Mouse (Mus musculus): Measurements from ENCODE around the gene Cyba. TPM values are rescaled to one million over a fixed set of nuclear protein-coding genes. Genes with fewer than 3 reads are reported as not detected.
A peak's percentile ranks its signal among the peaks of the same experiment; 100 is the strongest.

The Cyba gene
- total RNA-seq, 1 experiment from 2014 or later = 285 TPM

DNA sequence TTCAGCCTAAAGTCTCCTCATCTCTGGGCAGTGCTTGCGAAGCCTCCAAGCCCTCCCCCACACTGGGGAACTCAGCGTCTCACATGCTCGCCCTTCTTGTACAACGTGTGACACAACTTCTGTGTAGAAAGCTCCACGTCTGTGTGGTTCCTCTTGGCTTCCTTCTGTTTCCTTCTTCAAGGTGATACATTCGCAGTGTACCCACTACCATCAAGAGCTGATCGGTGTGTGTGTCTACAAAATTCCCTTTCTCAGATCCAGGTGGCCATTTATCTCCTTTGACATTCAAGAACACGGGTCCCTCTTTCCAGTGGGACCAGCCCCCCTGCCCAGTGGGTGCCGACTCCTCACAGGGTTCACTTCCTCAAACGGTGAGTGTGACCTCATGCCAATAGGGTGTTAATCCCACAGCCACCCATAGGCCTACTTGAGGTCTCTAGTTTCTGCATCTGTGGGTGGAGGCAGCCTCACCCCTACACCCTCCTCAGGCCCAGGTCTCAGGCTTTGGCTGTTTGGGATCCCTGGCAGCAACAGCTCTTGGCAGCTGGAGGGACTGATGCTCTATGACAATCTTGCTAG, 2.6 kb downstream of the Cyba start:
- peak; percentile 72 for ATAC-seq (ENCODE audit: extremely low read depth, insufficient number of reproducible peaks, low FRiP score, poor library complexity, severe bottlenecking)

GRCm38 (mm10) chr8:122428163-122428562, 4.6 kb downstream of the Cyba start:
- ATAC-seq (ENCODE audit: extremely low read depth, insufficient number of reproducible peaks, low FRiP score, poor library complexity, severe bottlenecking) = no peak; the same call in 1 of the 2 replicates

DNA sequence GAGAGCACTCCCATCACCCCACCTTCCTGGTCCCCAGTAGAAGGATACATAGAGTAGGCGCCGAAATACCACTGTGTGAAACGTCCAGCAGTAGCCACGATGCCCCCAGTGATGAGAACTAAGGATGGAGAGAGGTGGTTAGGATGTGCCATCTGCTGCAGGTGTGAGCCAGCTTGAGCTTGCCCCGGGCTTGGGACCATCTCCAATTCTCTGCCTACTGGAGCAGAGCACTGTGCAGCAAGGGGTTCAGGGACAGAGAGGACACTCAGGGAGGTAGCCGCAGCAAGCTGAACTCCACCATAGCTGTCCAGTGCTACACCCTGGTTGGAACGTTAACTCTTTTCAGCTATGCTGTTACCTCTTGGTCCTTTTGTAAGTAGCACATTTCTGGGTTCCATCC, 5.1 kb downstream of the Cyba start:
- ATAC-seq (ENCODE audit: extremely low read depth, insufficient number of reproducible peaks, low FRiP score, poor library complexity, severe bottlenecking) = no peak

DNA sequence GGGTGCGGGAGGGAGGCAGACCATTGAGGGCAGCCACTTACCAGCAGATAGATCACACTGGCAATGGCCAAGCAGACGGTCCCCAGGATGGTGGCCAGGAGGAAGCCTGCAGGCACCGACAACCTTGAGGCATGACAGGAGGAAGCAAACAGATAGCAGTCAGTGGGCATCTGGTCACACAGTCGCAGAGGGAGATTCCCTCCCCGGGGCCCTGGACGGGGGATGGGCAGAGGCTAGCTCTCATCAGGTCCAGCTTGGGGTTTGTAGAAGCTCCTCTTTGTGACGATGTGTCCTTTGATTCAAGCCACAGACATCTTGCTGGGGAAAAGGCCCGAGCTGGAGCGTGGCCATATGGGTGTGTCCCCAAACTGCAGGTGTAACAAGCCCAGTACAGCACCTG, 6.6 kb downstream of the Cyba start:
- no peak for ATAC-seq (ENCODE audit: extremely low read depth, insufficient number of reproducible peaks, low FRiP score, poor library complexity, severe bottlenecking)

- no peak for ATAC-seq (ENCODE audit: extremely low read depth, insufficient number of reproducible peaks, low FRiP score, poor library complexity, severe bottlenecking)
Observed at GRCm38 (mm10) chr8:122423659-122424058, 9.1 kb downstream of the Cyba start.

GRCm38 (mm10) chr8:122423217-122423616, 9.5 kb downstream of the Cyba start:
- ATAC-seq (ENCODE audit: extremely low read depth, insufficient number of reproducible peaks, low FRiP score, poor library complexity, severe bottlenecking) = no peak

DNA sequence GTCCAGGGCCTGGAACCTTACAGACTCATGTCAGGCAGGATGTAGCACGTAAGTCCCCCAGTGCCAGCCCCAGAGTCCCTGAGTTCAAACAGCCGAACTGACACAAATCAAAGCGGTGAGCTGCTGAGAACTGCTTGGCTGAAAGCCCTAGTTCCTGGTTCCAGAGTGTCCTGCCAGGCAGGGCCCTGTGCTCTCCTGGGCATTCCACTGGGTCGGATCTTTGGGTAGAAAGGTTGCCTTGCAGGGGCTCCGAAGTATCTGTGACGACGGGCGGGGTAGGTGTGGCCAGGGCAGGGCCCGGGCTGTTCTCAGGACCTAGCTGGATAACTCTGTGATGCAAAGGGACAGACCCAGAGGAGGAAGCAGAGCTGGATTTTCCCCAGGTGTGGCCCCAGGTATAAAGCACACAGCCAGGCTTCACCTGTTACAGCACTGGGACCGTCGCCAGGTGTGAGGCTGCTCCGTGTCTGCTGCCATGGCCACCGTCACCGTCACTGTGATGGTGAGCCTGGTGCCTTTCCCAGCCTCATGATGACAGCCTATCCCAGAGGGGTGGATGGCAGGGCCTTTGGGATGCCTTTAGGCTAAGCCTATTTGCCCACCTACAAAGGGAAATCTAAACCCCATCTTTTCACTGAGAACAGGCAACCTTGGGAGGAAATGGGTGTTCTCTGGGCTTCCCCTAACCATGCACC, 11.2 kb downstream of the Cyba start, which contains the start of gene Il17c:
Gene Il17c (plus strand): TSS at position 645 of the 695 bp plus-strand sequence.
- no peak for ATAC-seq (ENCODE audit: extremely low read depth, insufficient number of reproducible peaks, low FRiP score, poor library complexity, severe bottlenecking)

DNA sequence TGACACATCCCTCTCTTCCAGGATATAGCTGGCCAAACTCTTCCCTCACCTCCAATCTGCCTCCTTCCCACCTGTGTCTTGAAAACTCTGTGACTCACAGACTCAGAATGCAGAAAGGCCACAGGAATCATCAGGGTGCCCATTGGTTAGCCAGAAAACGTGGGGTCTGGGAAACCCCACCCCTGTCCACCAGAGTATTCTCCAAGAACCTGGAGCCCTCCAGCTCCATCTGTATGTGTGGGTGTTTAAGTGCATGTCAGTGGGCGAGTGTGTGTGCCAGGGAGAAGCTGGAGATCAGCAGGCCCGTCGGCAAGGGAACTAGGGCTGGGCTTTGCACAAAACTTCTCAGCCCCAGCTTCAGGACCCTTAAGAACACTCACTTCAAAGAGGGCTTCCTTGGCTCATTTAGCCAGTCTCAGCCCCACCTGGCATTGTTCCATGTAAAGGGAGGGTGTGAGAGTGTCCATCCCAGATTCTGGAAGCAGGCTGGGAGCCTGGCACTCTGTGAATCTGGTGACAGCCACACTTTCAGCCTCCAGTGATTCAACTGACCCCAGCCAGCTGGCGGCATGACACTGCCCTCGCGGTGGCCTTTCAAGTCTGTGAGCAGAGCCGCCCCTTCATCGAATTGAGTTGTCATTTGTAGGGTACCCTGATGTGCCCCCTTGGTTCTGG, 12.7 kb downstream of the Cyba start:
- ATAC-seq (ENCODE audit: extremely low read depth, insufficient number of reproducible peaks, low FRiP score, poor library complexity, severe bottlenecking) = no peak

- ATAC-seq (ENCODE audit: extremely low read depth, insufficient number of reproducible peaks, low FRiP score, poor library complexity, severe bottlenecking) = no peak
Observed at GRCm38 (mm10) chr8:122415554-122415953, 17.2 kb downstream of the Cyba start.

DNA sequence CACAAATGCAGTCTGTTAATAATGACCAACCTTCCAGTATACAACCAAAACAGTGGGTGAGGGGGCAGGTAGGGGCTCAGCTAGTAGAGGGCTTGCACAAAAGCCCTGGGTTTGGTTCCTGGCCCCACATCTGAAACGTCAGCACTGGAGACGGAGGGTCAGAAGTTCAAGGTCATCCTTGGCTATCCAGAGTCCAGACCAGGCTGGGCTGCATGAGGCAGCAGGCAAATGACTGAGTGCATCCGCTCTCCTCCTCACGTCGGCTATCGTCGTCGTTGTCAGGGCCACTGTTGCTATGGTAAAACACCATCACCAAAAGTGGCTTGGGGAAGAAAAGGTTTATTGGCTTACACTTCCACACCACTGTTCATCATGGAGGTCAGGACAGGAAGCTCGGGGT, 18.4 kb downstream of the Cyba start:
- no peak for ATAC-seq (ENCODE audit: extremely low read depth, insufficient number of reproducible peaks, low FRiP score, poor library complexity, severe bottlenecking)

DNA sequence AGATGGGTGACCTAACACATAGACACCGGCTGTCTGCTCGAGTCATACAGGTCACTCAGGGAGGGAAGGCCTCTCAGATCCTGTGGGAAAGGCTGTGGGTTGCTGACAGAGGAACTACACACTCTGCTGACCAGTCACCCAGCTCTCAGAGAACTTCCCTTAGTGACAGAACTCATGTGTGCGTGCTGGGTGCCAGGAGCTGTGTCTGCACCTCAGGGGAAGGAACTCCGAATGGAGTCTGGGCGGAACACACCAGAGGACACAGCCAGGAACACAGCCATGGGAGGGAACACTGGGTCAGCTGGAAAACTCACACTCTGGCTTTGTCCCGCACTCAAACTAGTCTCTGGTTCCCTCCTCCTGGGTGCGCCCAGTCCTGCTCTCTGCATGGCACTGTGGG, 25.1 kb downstream of the Cyba start:
- ATAC-seq (ENCODE audit: extremely low read depth, insufficient number of reproducible peaks, low FRiP score, poor library complexity, severe bottlenecking) = no peak

- ATAC-seq (ENCODE audit: extremely low read depth, insufficient number of reproducible peaks, low FRiP score, poor library complexity, severe bottlenecking) = no peak
Observed at GRCm38 (mm10) chr8:122405146-122405805, 27.5 kb downstream of the Cyba start.

- ATAC-seq (ENCODE audit: extremely low read depth, insufficient number of reproducible peaks, low FRiP score, poor library complexity, severe bottlenecking) = no peak
Observed at GRCm38 (mm10) chr8:122398186-122398585, 34.5 kb downstream of the Cyba start.

DNA sequence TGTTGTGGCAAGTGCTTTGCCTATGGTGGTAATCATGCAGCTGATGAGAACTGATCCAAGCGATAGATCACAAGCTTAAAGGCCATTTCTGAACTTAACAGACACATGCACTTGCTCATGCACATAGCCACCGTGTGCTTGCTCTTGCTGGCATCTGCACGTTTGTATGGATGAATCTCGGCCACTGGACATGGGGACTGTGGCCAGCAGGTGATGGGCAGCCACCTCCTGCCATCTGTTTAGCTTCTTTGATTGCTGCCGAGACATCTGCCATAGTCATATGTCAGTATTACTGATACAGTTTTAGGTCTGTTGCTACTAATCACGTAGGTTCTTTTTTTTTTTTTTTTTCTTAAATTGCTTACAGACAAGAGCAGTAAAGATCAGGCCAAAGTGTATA, 37.4 kb downstream of the Cyba start:
- ATAC-seq (ENCODE audit: extremely low read depth, insufficient number of reproducible peaks, low FRiP score, poor library complexity, severe bottlenecking) = no peak

- no peak for ATAC-seq (ENCODE audit: extremely low read depth, insufficient number of reproducible peaks, low FRiP score, poor library complexity, severe bottlenecking)
Observed at GRCm38 (mm10) chr8:122393717-122394116, 39.0 kb downstream of the Cyba start.

- no peak for ATAC-seq (ENCODE audit: extremely low read depth, insufficient number of reproducible peaks, low FRiP score, poor library complexity, severe bottlenecking)
Observed at GRCm38 (mm10) chr8:122390758-122391157, 42.0 kb downstream of the Cyba start.

- ATAC-seq (ENCODE audit: extremely low read depth, insufficient number of reproducible peaks, low FRiP score, poor library complexity, severe bottlenecking) = no peak
Observed at GRCm38 (mm10) chr8:122389357-122389756, 43.4 kb downstream of the Cyba start.

DNA sequence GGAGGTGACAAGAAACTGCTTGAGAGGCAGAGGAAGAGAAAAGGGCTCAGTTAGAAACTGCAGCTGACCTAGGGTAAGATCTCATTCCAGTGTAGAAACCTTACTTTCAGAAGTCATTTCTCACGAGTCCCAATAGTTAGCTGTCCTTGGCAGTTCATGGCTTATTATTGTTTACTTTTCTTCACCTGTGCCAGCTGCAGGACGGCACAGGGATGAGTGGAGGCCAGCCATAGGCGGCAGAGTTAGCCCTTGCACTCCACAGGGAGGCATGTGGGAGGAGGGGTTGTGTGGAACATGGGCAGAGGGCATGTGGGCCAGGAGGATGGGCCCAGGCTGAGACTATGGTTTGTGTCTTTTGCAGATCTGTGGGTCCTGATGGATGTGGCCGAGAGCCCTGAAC, 49.7 kb downstream of the Cyba start:
- ATAC-seq (ENCODE audit: extremely low read depth, insufficient number of reproducible peaks, low FRiP score, poor library complexity, severe bottlenecking) = no peak

DNA sequence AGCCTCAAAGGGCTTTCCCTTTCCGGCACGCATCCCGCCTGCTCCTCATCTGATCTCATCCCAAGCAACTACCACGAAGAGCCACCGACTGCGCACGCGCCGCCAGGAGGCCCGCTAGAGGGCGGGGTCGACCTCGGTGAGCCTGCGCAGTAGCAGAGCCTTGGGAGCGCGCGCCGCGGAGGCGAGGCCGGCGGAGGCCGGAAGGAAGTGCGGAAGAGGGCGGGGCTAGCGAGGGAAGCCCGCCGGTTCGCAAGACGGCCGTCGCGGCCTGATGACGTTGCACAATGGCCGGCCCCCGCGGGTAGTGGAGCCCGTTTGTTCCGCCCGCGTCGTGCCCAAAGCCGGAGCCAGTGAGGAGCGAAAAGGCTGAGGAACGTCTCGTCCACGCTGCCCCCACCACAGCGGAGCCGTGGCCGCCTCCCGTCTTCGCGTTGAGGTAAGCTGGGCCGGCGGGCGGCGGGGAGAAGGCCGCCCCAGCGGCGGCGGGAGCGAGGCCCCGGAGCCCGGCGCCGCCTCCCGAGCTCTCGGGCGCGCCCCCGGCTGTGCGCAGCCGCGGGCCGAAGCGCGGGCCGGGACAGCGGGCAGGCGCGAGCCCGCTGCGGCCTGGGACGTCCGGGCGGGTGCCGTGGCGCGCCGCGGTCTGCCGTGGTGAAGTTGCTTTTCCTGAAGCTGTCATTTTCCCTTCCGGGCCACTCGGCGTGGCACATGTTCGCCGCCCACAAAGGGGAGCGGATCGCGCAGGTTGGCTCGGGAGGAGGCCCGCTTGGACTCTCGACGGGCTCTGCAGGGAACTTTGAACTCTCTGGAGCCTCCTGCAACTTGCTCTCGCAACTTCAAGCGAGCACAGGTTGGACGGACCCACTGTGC, 56.1 kb downstream of the Cyba start, which contains the start of gene Zc3h18:
Gene Zc3h18 (plus strand): TSS at position 245 of the 867 bp plus-strand sequence.
- ATAC-seq (ENCODE audit: extremely low read depth, insufficient number of reproducible peaks, low FRiP score, poor library complexity, severe bottlenecking) = peak; percentile 93
